Comparison of ENCODE assay signal across 9 mouse cellular contexts in genomic region chr7:118478835-118479312, GRCm38 (mm10). TPM values are rescaled to one million over a fixed set of nuclear protein-coding genes. Genes with fewer than 3 reads are reported as not detected.
DNase-seq lines count a peak whose midpoint lies in the region; ATAC-seq and TF ChIP-seq lines count a peak whose summit lies in the region.
"Had no signal": no experiment of that assay in that cellular context is flagged by ENCODE, and none has a peak within 500 bp of the region (broad histone marks: within the 10 kb centered on the region; RNA-seq: fewer than 3 reads in every experiment).

No protein-coding gene starts in this region.

- no peak overlapping the region for H3K4me2 ChIP-seq in forebrain, postnatal 0 days (ENCODE audit: low read depth)
- no peak overlapping the region for H3K4me2 ChIP-seq in forebrain, embryonic 14.5 days (ENCODE audit: low read length)

- no peak overlapping the region for H3K9ac ChIP-seq in forebrain, postnatal 0 days
- no peak overlapping the region for H3K9ac ChIP-seq in forebrain, embryonic 14.5 days (ENCODE audit: low read length)

- H3K9me3 ChIP-seq in forebrain, postnatal 0 days (ENCODE audit: low read length) = no peaks in the 10 kb centered on the region
- H3K9me3 ChIP-seq in forebrain, embryonic 14.5 days (replicated peaks; ENCODE audit: control insufficient read depth, low read length) = no peaks in the 10 kb centered on the region

- no peak overlapping the region for H3K4me3 ChIP-seq in forebrain, postnatal 0 days (ENCODE audit: low read depth, low read length)
- H3K4me3 ChIP-seq in forebrain, embryonic 14.5 days (ENCODE audit: low read depth, low read length) = no peak overlapping the region

- TF ChIP-seq CTCF in forebrain, postnatal 0 days (IDR thresholded peaks at IDR 0.05; ENCODE audit: low read depth) = no peak

- WGBS in forebrain, postnatal 0 days = 66% methylated on average over 3 of the region's 3 CpGs
- 63% methylated on average over 3 of the region's 3 CpGs for WGBS in forebrain, embryonic 14.5 days

- no peak for ATAC-seq in forebrain, postnatal 0 days
- no peak for ATAC-seq in forebrain, embryonic 14.5 days

- H3K27ac ChIP-seq in forebrain, postnatal 0 days (ENCODE audit: low read depth, low read length) = no peak overlapping the region
- no peak overlapping the region for H3K27ac ChIP-seq in forebrain, embryonic 14.5 days (ENCODE audit: low read depth, low read length)

- peak; percentile 22 for DNase-seq in layer of hippocampus, adult 9-10 months (ENCODE audit: low spot score)
- DNase-seq in layer of hippocampus, postnatal 25 days (ENCODE audit: extremely low spot score in 1 of 2, low spot score in 1 of 2) = no peak
- DNase-seq in heart, adult 18-20 months = peak; percentile 85 to 91
- peak; percentile 63 for DNase-seq in kidney, adult 9 months
- peak; percentile 34 for DNase-seq in ovary, postnatal 10 days (ENCODE audit: low spot score)
- no peak for DNase-seq in forebrain, postnatal 0 days
- DNase-seq in forebrain, embryonic 14.5 days (ENCODE audit: low spot score) = no peak
- DNase-seq in spleen, adult 18-20 months = no peak
- DNase-seq: cerebellum, postnatal 36 days had no signal

- no peaks in the 10 kb centered on the region for H3K36me3 ChIP-seq in forebrain, postnatal 0 days (ENCODE audit: insufficient read depth)
- H3K36me3 ChIP-seq in forebrain, embryonic 14.5 days (ENCODE audit: control insufficient read depth, insufficient read depth, low read length) = no peaks in the 10 kb centered on the region

- no peaks in the 10 kb centered on the region for H3K4me1 ChIP-seq in forebrain, postnatal 0 days (ENCODE audit: insufficient read depth)
- H3K4me1 ChIP-seq in forebrain, embryonic 14.5 days (ENCODE audit: control insufficient read depth, insufficient read depth, low read length) = no peaks in the 10 kb centered on the region

- H3K27me3 ChIP-seq in forebrain, postnatal 0 days (ENCODE audit: insufficient read depth, low read length) = no peaks in the 10 kb centered on the region
- no peaks in the 10 kb centered on the region for H3K27me3 ChIP-seq in forebrain, embryonic 14.5 days (replicated peaks; ENCODE audit: control insufficient read depth, insufficient read depth, low read length)

RNA-seq across cellular contexts. Expression of gene Itpripl2, which starts 12.9 kb away (rescaled TPM):
- 1 to 10 TPM; 2.9 to 3.2 TPM for total RNA-seq in layer of hippocampus, postnatal 25 days (2021)
- 10 to 100 TPM; 19.1 to 23.7 TPM for total RNA-seq in heart, adult 18-20 months (2021)
- total RNA-seq in forebrain, postnatal 0 days (2014; rRNA removed) = 3.8 and 6.0 TPM in 2 replicates
- polyA plus RNA-seq in forebrain, postnatal 0 days (2015; fragmentation: Nextera tagmentation; extraction: Ambion mirVana) = 0.42 and 0.43 TPM in 2 replicates
- 0.40 and 0.51 TPM in 2 replicates for polyA plus RNA-seq in forebrain, embryonic 14.5 days (2014; fragmentation: Nextera tagmentation; extraction: Ambion mirVana)

RNA-seq across cellular contexts. Expression of gene Syt17, which starts 30.9 kb away (rescaled TPM):
- total RNA-seq in layer of hippocampus, postnatal 25 days (2021) = 10 to 100 TPM; 86.1 to 99.6 TPM
- total RNA-seq in heart, adult 18-20 months (2021) = 1 to 10 TPM in 1 of 2 experiments, under 1 TPM in 1; 0.57 to 1.2 TPM
- 19.6 and 22.5 TPM in 2 replicates for total RNA-seq in forebrain, postnatal 0 days (2014; rRNA removed)
- polyA plus RNA-seq in forebrain, postnatal 0 days (2015; fragmentation: Nextera tagmentation; extraction: Ambion mirVana) = 10.4 and 18.2 TPM in 2 replicates
- polyA plus RNA-seq in forebrain, embryonic 14.5 days (2014; fragmentation: Nextera tagmentation; extraction: Ambion mirVana) = 5.0 and 6.2 TPM in 2 replicates

RNA-seq across cellular contexts. Expression of gene Coq7, which starts 54.3 kb away (rescaled TPM):
- 10 to 100 TPM; 33.7 to 35.9 TPM for total RNA-seq in layer of hippocampus, postnatal 25 days (2021)
- total RNA-seq in heart, adult 18-20 months (2021) = 100 to 1,000 TPM; 120 to 126 TPM
- 47.6 and 48.3 TPM in 2 replicates for total RNA-seq in forebrain, postnatal 0 days (2014; rRNA removed)
- polyA plus RNA-seq in forebrain, postnatal 0 days (2015; fragmentation: Nextera tagmentation; extraction: Ambion mirVana) = 115 and 134 TPM in 2 replicates
- polyA plus RNA-seq in forebrain, embryonic 14.5 days (2014; fragmentation: Nextera tagmentation; extraction: Ambion mirVana) = 90.1 and 114 TPM in 2 replicates

Comparison
In these comparisons a context has a peak if more than half of its experiments do, and no peak if none do; other contexts are left out.
1. DNase-seq: peak in layer of hippocampus, adult 9-10 months (single experiment), heart, adult 18-20 months (2 of 2), kidney, adult 9 months (single experiment) and ovary, postnatal 10 days (single experiment); none in layer of hippocampus, postnatal 25 days (0 of 2), forebrain, postnatal 0 days (single experiment), forebrain, embryonic 14.5 days (single experiment) and spleen, adult 18-20 months (0 of 2).